Mouse (Mus musculus): ENCODE results near the gene Ush2a.

Gene Ush2a

GRCm38 (mm10) chr1:188387321-188387720 lies 125.5 kb downstream of the Ush2a start:
- DNase-seq (ENCODE audit: low spot score in 2 of 2), result no peak

- DNase-seq (ENCODE audit: low spot score in 2 of 2), result no peak
Measured at GRCm38 (mm10) chr1:188387820-188388471, 126.1 kb downstream of the Ush2a start.

- DNase-seq (ENCODE audit: low spot score in 2 of 2), result no peak
Measured at GRCm38 (mm10) chr1:188390080-188390479, 128.3 kb downstream of the Ush2a start.

GRCm38 (mm10) chr1:188407176-188407575 lies 145.4 kb downstream of the Ush2a start:
- no peak for DNase-seq (ENCODE audit: low spot score in 2 of 2)

GRCm38 (mm10) chr1:188407613-188408386 lies 146.0 kb downstream of the Ush2a start:
- DNase-seq (ENCODE audit: low spot score in 2 of 2), result no peak

GRCm38 (mm10) chr1:188410547-188410946 lies 148.7 kb downstream of the Ush2a start:
- no peak for DNase-seq (ENCODE audit: low spot score in 2 of 2)

GRCm38 (mm10) chr1:188420543-188420942 lies 158.7 kb downstream of the Ush2a start:
- DNase-seq (ENCODE audit: low spot score in 2 of 2), result no peak

GRCm38 (mm10) chr1:188428172-188428571 lies 166.3 kb downstream of the Ush2a start:
- no peak for DNase-seq (ENCODE audit: low spot score in 2 of 2)

- DNase-seq (ENCODE audit: low spot score in 2 of 2), result no peak
Measured at GRCm38 (mm10) chr1:188430689-188431088, 168.9 kb downstream of the Ush2a start.

GRCm38 (mm10) chr1:188447964-188448363 lies 186.1 kb downstream of the Ush2a start:
- no peak for DNase-seq (ENCODE audit: low spot score in 2 of 2)

GRCm38 (mm10) chr1:188456466-188457175 lies 194.8 kb downstream of the Ush2a start:
- no peak for DNase-seq (ENCODE audit: low spot score in 2 of 2)

GRCm38 (mm10) chr1:188457221-188458008 lies 195.6 kb downstream of the Ush2a start:
- DNase-seq (ENCODE audit: low spot score in 2 of 2), result no peak

GRCm38 (mm10) chr1:188461203-188461602 lies 199.4 kb downstream of the Ush2a start:
- DNase-seq (ENCODE audit: low spot score in 2 of 2), result no peak

GRCm38 (mm10) chr1:188464653-188465052 lies 202.8 kb downstream of the Ush2a start:
- DNase-seq (ENCODE audit: low spot score in 2 of 2), result no peak

- DNase-seq (ENCODE audit: low spot score in 2 of 2), result peak; percentile 7 to 8
Measured at GRCm38 (mm10) chr1:188468371-188468783, 206.6 kb downstream of the Ush2a start.

GRCm38 (mm10) chr1:188504958-188505357 lies 243.1 kb downstream of the Ush2a start:
- no peak for DNase-seq (ENCODE audit: low spot score in 2 of 2)

GRCm38 (mm10) chr1:188518792-188519191 lies 257.0 kb downstream of the Ush2a start:
- DNase-seq (ENCODE audit: low spot score in 2 of 2), result no peak

GRCm38 (mm10) chr1:188527451-188527850 lies 265.6 kb downstream of the Ush2a start:
- DNase-seq (ENCODE audit: low spot score in 2 of 2), result no peak

GRCm38 (mm10) chr1:188529606-188530131 lies 267.8 kb downstream of the Ush2a start:
- no peak for DNase-seq (ENCODE audit: low spot score in 2 of 2)

- DNase-seq (ENCODE audit: low spot score in 2 of 2), result no peak
Measured at GRCm38 (mm10) chr1:188537021-188537420, 275.2 kb downstream of the Ush2a start.

GRCm38 (mm10) chr1:188539621-188540020 lies 277.8 kb downstream of the Ush2a start:
- DNase-seq (ENCODE audit: low spot score in 2 of 2), result no peak
